Mouse (Mus musculus): ENCODE data around the gene Mprip.

GRCm38 (mm10) chr11:59744374-59744773, 83.3 kb downstream of the Mprip start:
- no peak for TF ChIP-seq GATA1 (IDR thresholded peaks at IDR 0.05; ENCODE audit: low read length)
- no peak for TF ChIP-seq TAL1 (IDR thresholded peaks at IDR 0.05; ENCODE audit: low read length)

All from erythroblast, embryonic 14.5 days (primary cell).